Comparison of ENCODE assay signal across 28 mouse cellular contexts in genomic region chr5:3652903-3653575, GRCm38 (mm10). TPM values are rescaled to one million over a fixed set of nuclear protein-coding genes. Genes with fewer than 3 reads are reported as not detected.
"Had no signal": no experiment of that assay in that cellular context is flagged by ENCODE, and none has a peak within 500 bp of the region (broad histone marks: within the 10 kb centered on the region; RNA-seq: fewer than 3 reads in every experiment).

No protein-coding gene starts in this region.

RNA-seq across cellular contexts. Expression of gene Tmbim7, which starts 2.1 kb away (rescaled TPM):
- total RNA-seq: common myeloid progenitor, adult 5-6 weeks; forebrain, postnatal 0 days; gastrocnemius, adult 18-20 months; gastrocnemius, adult 2 months; gastrocnemius, adult 8-10 months; gastrocnemius, postnatal 10 days; gastrocnemius, postnatal 14 days; gastrocnemius, postnatal 25 days; gastrocnemius, postnatal 36 days; gastrocnemius, postnatal 4 days; heart, adult 18-20 months; heart, adult 2 months; heart, adult 8-10 months had no signal
- polyA plus RNA-seq: cortical plate, adult 2 months; embryonic facial prominence, embryonic 10.5 days; embryonic facial prominence, embryonic 11.5 days; embryonic facial prominence, embryonic 12.5 days; embryonic facial prominence, embryonic 13.5 days; embryonic facial prominence, embryonic 14.5 days; embryonic facial prominence, embryonic 15.5 days; erythroblast, embryonic 14.5 days; forebrain, embryonic 10.5 days; forebrain, embryonic 11.5 days; forebrain, embryonic 12.5 days; forebrain, embryonic 13.5 days; forebrain, embryonic 14.5 days; forebrain, embryonic 15.5 days; forebrain, embryonic 16.5 days; forebrain, postnatal 0 days had no signal
